Mouse (Mus musculus) limb, embryonic 13.5 days (tissue): ENCODE results near the gene Etv6. TPM values are rescaled to one million over a fixed set of nuclear protein-coding genes. Genes with fewer than 3 reads are reported as not detected.
"Not testable (repeated sequence)": the region's sequence is repeated elsewhere in the genome, so short reads cannot be mapped to it uniquely, and the experiment has no call there.

Experiments used
- ATAC-seq: fragments of 200-750 bp; cut with Nextera tagmentation; 2 replicates; pipeline ENCODE4 v1.8.0; 2017; ENCODE audit warnings: low read depth, moderate number of reproducible peaks, moderate TSS enrichment; ENCODE audit not compliant: low FRiP score
- H3K27ac ChIP-seq: fragments of 300-500 bp; sonication (generic); 2 replicates; pipeline ENCODE4 v1.5.1; 2015; ENCODE audit warnings: inconsistent platforms, mild to moderate bottlenecking, moderate library complexity
- H3K27me3 ChIP-seq: fragments of 300-500 bp; sonication (generic); 2 replicates; pipeline ENCODE4 v1.6.1; 2015; ENCODE audit warnings: mild to moderate bottlenecking, inconsistent platforms
- H3K36me3 ChIP-seq: fragments of 300-500 bp; sonication (generic); 2 replicates; pipeline ENCODE4 v1.6.1; 2015; ENCODE audit warnings: inconsistent platforms, mild to moderate bottlenecking, moderate library complexity
- H3K4me1 ChIP-seq: fragments of 300-500 bp; sonication (generic); 2 replicates; pipeline ENCODE4 v1.6.1; 2015; ENCODE audit warnings: inconsistent platforms
- H3K4me2 ChIP-seq: fragments of 300-500 bp; sonication (generic); replicated peaks from 2 replicates; pipeline ENCODE4 v1.6.1; 2015; ENCODE audit warnings: inconsistent platforms, mild to moderate bottlenecking, moderate library complexity
- H3K4me3 ChIP-seq: fragments of 300-500 bp; sonication (generic); 2 replicates; pipeline ENCODE4 v1.5.1; 2015; ENCODE audit warnings: moderate library complexity, mild to moderate bottlenecking, inconsistent platforms
- H3K9ac ChIP-seq: fragments of 300-500 bp; sonication (generic); 2 replicates; pipeline ENCODE4 v1.6.1; 2015; ENCODE audit warnings: mild to moderate bottlenecking, inconsistent platforms
- H3K9me3 ChIP-seq: fragments of 300-500 bp; sonication (generic); 2 replicates; pipeline ENCODE4 v1.6.1; 2016; ENCODE audit warnings: inconsistent platforms
- WGBS: fragments of 180-500 bp; shearing (Covaris S2); methylation state at CpG from one replicate; pipeline ENCODE4 v1.1.7; 2015; 5-methylcytosine and 5-hydroxymethylcytosine counted together
- polyA plus RNA-seq: library from polyadenylated mRNA; unstranded; fragments of >200 nt; fragmentation: Nextera tagmentation; extraction: Ambion mirVana; gene quantifications from 2 replicates; pipeline ENCODE4 v1.2.1, GENCODE M21; 2015

Etv6 gene
- 11.5 and 15.4 TPM in 2 replicates for polyA plus RNA-seq

GRCm38 (mm10) chr6:134035490-134036405, at the start of gene Etv6:
Gene Etv6 (plus strand): TSS chr6:134035700.
- peaks cover 45% of the 10 kb centered on the region for H3K4me1 ChIP-seq
- no peaks in the 10 kb centered on the region for H3K27me3 ChIP-seq
- peak within 1 kb of the TSS; percentile 97 for H3K9ac ChIP-seq
- H3K4me2 ChIP-seq = peak within 1 kb of the TSS; percentile 72
- peak within 1 kb of the TSS; percentile 79 for H3K4me3 ChIP-seq
- peak; percentile 72 for ATAC-seq
- under 1% methylated on average over 56 of the region's 78 CpGs for WGBS
- no peaks in the 10 kb centered on the region for H3K36me3 ChIP-seq
- no peaks in the 10 kb centered on the region for H3K9me3 ChIP-seq
- H3K27ac ChIP-seq = peak within 1 kb of the TSS; percentile 100

GRCm38 (mm10) chr6:133986161-133986560, 49.3 kb upstream of the Etv6 start:
- no peak overlapping the region for H3K4me2 ChIP-seq
- H3K4me1 ChIP-seq = no peaks in the 10 kb centered on the region
- H3K9ac ChIP-seq = no peak overlapping the region
- H3K27me3 ChIP-seq = no peaks in the 10 kb centered on the region
- H3K9me3 ChIP-seq = no peaks in the 10 kb centered on the region
- ATAC-seq = no peak
- H3K27ac ChIP-seq = no peak overlapping the region
- WGBS = 71% methylated on average over 2 of the region's 2 CpGs
- no peaks in the 10 kb centered on the region for H3K36me3 ChIP-seq
- H3K4me3 ChIP-seq = no peak overlapping the region

- H3K27me3 ChIP-seq = no peaks in the 10 kb centered on the region
- no peaks in the 10 kb centered on the region for H3K4me1 ChIP-seq
- H3K4me2 ChIP-seq = no peak overlapping the region
- no peaks in the 10 kb centered on the region for H3K36me3 ChIP-seq
- H3K9ac ChIP-seq = no peak overlapping the region
- no peak for ATAC-seq
- no peaks in the 10 kb centered on the region for H3K9me3 ChIP-seq
- H3K27ac ChIP-seq = no peak overlapping the region
- H3K4me3 ChIP-seq = no peak overlapping the region
- WGBS = 78% methylated on average over 2 of the region's 2 CpGs
Measured at GRCm38 (mm10) chr6:133987068-133987591, 48.4 kb upstream of the Etv6 start.

GRCm38 (mm10) chr6:133988011-133988410, 47.5 kb upstream of the Etv6 start:
- H3K36me3 ChIP-seq = no peaks in the 10 kb centered on the region
- H3K27me3 ChIP-seq = no peaks in the 10 kb centered on the region
- H3K9me3 ChIP-seq = no peaks in the 10 kb centered on the region
- no peak overlapping the region for H3K9ac ChIP-seq
- no peak overlapping the region for H3K4me3 ChIP-seq
- no peak for ATAC-seq
- 58% methylated on average over 9 of the region's 9 CpGs for WGBS
- H3K4me2 ChIP-seq = no peak overlapping the region
- H3K27ac ChIP-seq = no peak overlapping the region
- H3K4me1 ChIP-seq = no peaks in the 10 kb centered on the region

- no peak overlapping the region for H3K9ac ChIP-seq
- H3K36me3 ChIP-seq = no peaks in the 10 kb centered on the region
- no peak overlapping the region for H3K4me2 ChIP-seq
- 83% methylated on average over 2 of the region's 2 CpGs for WGBS
- H3K27me3 ChIP-seq = no peaks in the 10 kb centered on the region
- H3K4me1 ChIP-seq = no peaks in the 10 kb centered on the region
- H3K9me3 ChIP-seq = no peaks in the 10 kb centered on the region
- ATAC-seq = no peak
- H3K27ac ChIP-seq = no peak overlapping the region
- no peak overlapping the region for H3K4me3 ChIP-seq
Measured at GRCm38 (mm10) chr6:133997461-133997860, 38.0 kb upstream of the Etv6 start.

GRCm38 (mm10) chr6:133997935-133998334, 37.6 kb upstream of the Etv6 start:
- H3K4me2 ChIP-seq = no peak overlapping the region
- H3K4me3 ChIP-seq = no peak overlapping the region
- no peaks in the 10 kb centered on the region for H3K27me3 ChIP-seq
- H3K27ac ChIP-seq = no peak overlapping the region
- no peaks in the 10 kb centered on the region for H3K9me3 ChIP-seq
- H3K4me1 ChIP-seq = no peaks in the 10 kb centered on the region
- no peaks in the 10 kb centered on the region for H3K36me3 ChIP-seq
- WGBS = 61% methylated on average over 2 of the region's 2 CpGs
- no peak overlapping the region for H3K9ac ChIP-seq
- ATAC-seq = no peak

- H3K4me2 ChIP-seq, ATAC-seq: not testable (repeated sequence)
- WGBS = 53% methylated on average over 7 of the region's 12 CpGs
Measured at GRCm38 (mm10) chr6:134014488-134015110, 20.9 kb upstream of the Etv6 start.

GRCm38 (mm10) chr6:134018807-134019206, 16.7 kb upstream of the Etv6 start:
- no peak for ATAC-seq
- no peaks in the 10 kb centered on the region for H3K36me3 ChIP-seq
- WGBS = 98% methylated on average over 1 of the region's 1 CpGs
- H3K27me3 ChIP-seq = no peaks in the 10 kb centered on the region
- H3K27ac ChIP-seq = no peak overlapping the region
- no peaks in the 10 kb centered on the region for H3K4me1 ChIP-seq
- H3K9me3 ChIP-seq = no peaks in the 10 kb centered on the region
- H3K9ac ChIP-seq = no peak overlapping the region
- H3K4me3 ChIP-seq = no peak overlapping the region
- H3K4me2 ChIP-seq = no peak overlapping the region

More at GRCm38 (mm10) chr6:134014488-134015110, 20.9 kb upstream of the Etv6 start:
- H3K27ac ChIP-seq, H3K9ac ChIP-seq, H3K4me1 ChIP-seq, H3K4me3 ChIP-seq, H3K27me3 ChIP-seq, H3K36me3 ChIP-seq, H3K9me3 ChIP-seq: not testable (repeated sequence)

GRCm38 (mm10) chr6:134020821-134021220, 14.7 kb upstream of the Etv6 start:
- ATAC-seq = no peak
- no peaks in the 10 kb centered on the region for H3K36me3 ChIP-seq
- WGBS = 82% methylated on average over 6 of the region's 6 CpGs

GRCm38 (mm10) chr6:134026264-134026663, 9.2 kb upstream of the Etv6 start:
- H3K4me1 ChIP-seq = no peaks in the 10 kb centered on the region
- no peak overlapping the region for H3K27ac ChIP-seq
- H3K9me3 ChIP-seq = 0 out of 2 replicates have a peak, but pooled peaks cover 3% of the 10 kb centered on the region
- H3K4me2 ChIP-seq = no peak overlapping the region
- no peak overlapping the region for H3K9ac ChIP-seq
- no peaks in the 10 kb centered on the region for H3K36me3 ChIP-seq
- 85% methylated on average over 2 of the region's 2 CpGs for WGBS
- H3K27me3 ChIP-seq = no peaks in the 10 kb centered on the region
- no peak for ATAC-seq
- H3K4me3 ChIP-seq = no peak overlapping the region

More at GRCm38 (mm10) chr6:134020821-134021220, 14.7 kb upstream of the Etv6 start:
- H3K27ac ChIP-seq = no peak overlapping the region
- no peaks in the 10 kb centered on the region for H3K4me1 ChIP-seq
- no peak overlapping the region for H3K4me3 ChIP-seq
- no peaks in the 10 kb centered on the region for H3K9me3 ChIP-seq
- no peak overlapping the region for H3K9ac ChIP-seq
- H3K4me2 ChIP-seq = no peak overlapping the region
- no peaks in the 10 kb centered on the region for H3K27me3 ChIP-seq

- Histone ChIP-seq H3K9ac (no peak overlapping the region), H3K4me2 (no peak overlapping the region), H3K9me3 (0 out of 2 replicates have a peak, but pooled peaks cover 3% of the 10 kb centered on the region), H3K4me1 (no peaks in the 10 kb centered on the region), H3K36me3 (no peaks in the 10 kb centered on the region), H3K4me3 (no peak overlapping the region), H3K27me3 (no peaks in the 10 kb centered on the region), H3K27ac (no peak overlapping the region)
- no peak for ATAC-seq
- WGBS = 91% methylated on average over 4 of the region's 4 CpGs
Measured at GRCm38 (mm10) chr6:134027022-134027421, 8.5 kb upstream of the Etv6 start.

GRCm38 (mm10) chr6:134032451-134032850, 3.0 kb upstream of the Etv6 start:
- ATAC-seq = no peak
- WGBS = 28% methylated on average over 7 of the region's 7 CpGs
- no peak overlapping the region for H3K27ac ChIP-seq

More at GRCm38 (mm10) chr6:134032451-134032850, 3.0 kb upstream of the Etv6 start:
- H3K36me3 ChIP-seq = no peaks in the 10 kb centered on the region
- no peak overlapping the region for H3K4me2 ChIP-seq
- H3K4me3 ChIP-seq = no peak overlapping the region
- H3K27me3 ChIP-seq = no peaks in the 10 kb centered on the region
- H3K4me1 ChIP-seq = peaks cover 14% of the 10 kb centered on the region
- H3K9me3 ChIP-seq = 0 out of 2 replicates have a peak, but pooled peaks cover 3% of the 10 kb centered on the region
- no peak overlapping the region for H3K9ac ChIP-seq
